Mouse (Mus musculus) spleen, postnatal 0 days (tissue): Measurements from ENCODE around the gene Timm23. TPM values are rescaled to one million over a fixed set of nuclear protein-coding genes. Genes with fewer than 3 reads are reported as not detected.

Experiments used
- polyA plus RNA-seq: library from polyadenylated mRNA; unstranded; fragments of >200 nt; fragmentation: Nextera tagmentation; extraction: Ambion mirVana; gene quantifications from 2 replicates; pipeline ENCODE4 v1.2.1, GENCODE M21; 2015

The Timm23 gene
- polyA plus RNA-seq: 181 and 206 TPM in 2 replicates

GRCm38 (mm10) chr14:32201791-32202451, at the start of gene Timm23, which contains the start of gene Parg:
Timm23 (minus strand) TSS chr14:32201898.
Parg (plus strand) TSS chr14:32201949.

GRCm38 (mm10) chr14:32159690-32160246, 41.9 kb downstream of the Timm23 start, which contains the start of gene Ncoa4:
Ncoa4 (plus strand) TSS chr14:32159865.

GRCm38 (mm10) chr14:32141723-32142122, 60.0 kb downstream of the Timm23 start, which contains the start of gene Msmb:
Msmb (plus strand) TSS chr14:32142023.

Other genes starting within 250 kb of the Timm23 start
- gene Galnt15, start 172.9 kb downstream of the Timm23 start, polyA plus RNA-seq: 0.37 and 0.53 TPM in 2 replicates
- 16.1 and 16.9 TPM in 2 replicates for gene Oxnad1, start 116.5 kb downstream of the Timm23 start, polyA plus RNA-seq
- 80.3 and 87.0 TPM in 2 replicates for gene Dph3, start 116.2 kb downstream of the Timm23 start, polyA plus RNA-seq
- 0.91 and 1.2 TPM in 2 replicates for gene Msmb, start 59.9 kb downstream of the Timm23 start, polyA plus RNA-seq
- gene Ncoa4, start 42.0 kb downstream of the Timm23 start, polyA plus RNA-seq: 171 and 184 TPM in 2 replicates
- 14.2 and 16.3 TPM in 2 replicates for gene Parg, start 51 bp upstream of the Timm23 start, polyA plus RNA-seq
- gene Ogdhl, start 120.1 kb upstream of the Timm23 start, polyA plus RNA-seq: 0.38 and 1.0 TPM in 2 replicates
- gene 1700024G13Rik, start 186.5 kb upstream of the Timm23 start, polyA plus RNA-seq: not detected in 2 replicates